Mouse (Mus musculus) C2C12 (cell line): Measurements from ENCODE around the gene B3galt5.

ENCODE experiments used
- CEBPB ChIP-seq: IDR thresholded peaks from one replicate; pipeline ENCODE4 v1.6.1; 2011; ENCODE audit warnings: low read depth, mild to moderate bottlenecking, control low read depth, moderate library complexity
- CTCF ChIP-seq: IDR thresholded peaks from one replicate; pipeline ENCODE4 v1.5.1; 2011; ENCODE audit not compliant: control insufficient read depth, insufficient read depth, insufficient read length
- FOSL1 ChIP-seq: IDR thresholded peaks from one replicate; pipeline ENCODE4 v1.8.0; 2011; ENCODE audit warnings: mild to moderate bottlenecking, low read length; ENCODE audit not compliant: poor library complexity, insufficient read depth, severe bottlenecking
- MAX ChIP-seq: IDR thresholded peaks from one replicate; pipeline ENCODE4 v1.6.1; 2011; ENCODE audit warnings: mild to moderate bottlenecking, control low read depth
- MYOD1 ChIP-seq: IDR thresholded peaks from one replicate; pipeline ENCODE4 v1.6.1; 2011; ENCODE audit warnings: low read depth; ENCODE audit not compliant: control insufficient read depth, insufficient read length
- MYOG ChIP-seq: IDR thresholded peaks from one replicate; pipeline ENCODE4 v1.6.1; 2011; ENCODE audit not compliant: control insufficient read depth, insufficient read length; ENCODE audit errors: extremely low read depth
- USF1 ChIP-seq: IDR thresholded peaks from one replicate; pipeline ENCODE4 v1.6.1; 2011; ENCODE audit warnings: low read depth, mild to moderate bottlenecking, control low read depth, moderate library complexity

GRCm38 (mm10) chr16:96209789-96210188 lies 25.8 kb upstream of the B3galt5 start:
- TF ChIP-seq CTCF (no peak), USF1 (no peak), FOSL1 (no peak), CEBPB (no peak), MYOD1 (no peak), MAX (no peak), MYOG (no peak)
